Mouse (Mus musculus) heart, embryonic 10.5 days (tissue): ENCODE measurements at regions not wholly inside any gene's neighbourhood (a gene's known extent, or its start where the extent isn't known, plus 50 kb on each side); places are given as distances from the start of the nearest gene placed in this dataset.
"Not testable (repeated sequence)": the region's sequence is repeated elsewhere in the genome, so short reads cannot be mapped to it uniquely, and the experiment has no call there.

ENCODE experiments used
- DNase-seq: peaks from one replicate; pipeline ENCODE4 v3.0.0-alpha.2; 2017; ENCODE audit warnings: low spot score
- H3K27ac ChIP-seq: fragments of 300-500 bp; sonication (generic); 2 replicates; pipeline ENCODE4 v1.5.1; 2016; ENCODE audit warnings: mild to moderate bottlenecking
- H3K27me3 ChIP-seq: fragments of 300-500 bp; sonication (generic); 2 replicates; pipeline ENCODE4 v1.6.1; 2016; ENCODE audit warnings: mild to moderate bottlenecking; ENCODE audit not compliant: poor library complexity, insufficient read depth, severe bottlenecking
- H3K36me3 ChIP-seq: fragments of 300-500 bp; sonication (generic); 2 replicates; pipeline ENCODE4 v1.6.1; 2016; ENCODE audit warnings: mild to moderate bottlenecking, moderate library complexity
- H3K4me1 ChIP-seq: fragments of 300-500 bp; sonication (generic); 2 replicates; pipeline ENCODE4 v1.6.1; 2016; ENCODE audit warnings: mild to moderate bottlenecking
- H3K4me3 ChIP-seq: fragments of 300-500 bp; sonication (generic); 2 replicates; pipeline ENCODE4 v1.5.1; 2016; ENCODE audit warnings: mild to moderate bottlenecking, moderate library complexity
- H3K9me3 ChIP-seq: fragments of 300-500 bp; sonication (generic); 2 replicates; pipeline ENCODE4 v1.6.1; 2016; ENCODE audit warnings: mild to moderate bottlenecking, moderate library complexity
- WGBS: fragments of 180-500 bp; shearing (Covaris S2); methylation state at CpG from one replicate; pipeline ENCODE4 v1.1.7; 2016; 5-methylcytosine and 5-hydroxymethylcytosine counted together

DNA sequence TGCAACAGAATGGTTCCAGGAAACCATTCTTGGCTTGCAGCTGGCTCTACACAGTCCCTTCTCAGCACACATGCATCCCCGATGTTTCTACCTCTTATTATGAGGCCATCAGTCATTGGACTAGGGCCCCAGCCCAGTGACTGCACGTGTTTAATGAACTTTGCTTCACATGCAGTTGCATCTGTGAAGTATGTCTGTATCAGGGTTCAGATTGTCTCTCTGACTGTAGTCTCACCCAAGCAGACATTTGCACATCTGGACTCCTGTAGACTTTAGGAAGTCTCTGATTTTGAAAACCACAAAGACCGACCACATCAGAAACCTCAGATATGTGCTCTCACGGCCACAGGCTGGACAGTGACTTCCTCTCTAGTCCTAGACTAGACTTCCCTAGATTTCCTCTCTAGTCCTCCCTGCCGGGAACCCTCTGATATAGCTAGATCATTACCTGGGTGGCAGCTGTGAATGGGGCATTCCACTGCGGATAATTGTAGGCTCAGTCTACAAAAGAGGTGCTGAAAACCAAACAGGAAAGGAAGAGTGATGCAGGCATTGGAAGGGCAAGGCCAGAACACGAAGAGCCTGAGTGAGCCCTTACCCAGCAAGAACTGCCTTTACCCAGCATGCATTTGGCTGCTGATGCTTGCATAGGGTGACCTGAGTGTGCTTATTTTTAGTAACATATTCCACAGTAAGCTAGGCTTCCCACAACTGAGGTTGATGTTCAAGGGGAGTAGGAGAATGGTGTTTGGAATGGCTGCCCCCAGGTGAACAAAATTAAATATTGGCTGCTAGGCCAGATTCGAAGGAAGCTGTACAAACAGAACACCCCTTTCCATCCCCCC is 123.5 kb downstream of the Pmp22 start:
- no peak overlapping the region for H3K4me3 ChIP-seq
- H3K27ac ChIP-seq = no peak overlapping the region
- H3K4me1 ChIP-seq = 0 out of 2 replicates have a peak, but pooled peaks cover 3% of the 10 kb centered on the region
- no peak for DNase-seq
- no peaks in the 10 kb centered on the region for H3K36me3 ChIP-seq
- H3K9me3 ChIP-seq = no peaks in the 10 kb centered on the region
- WGBS = 71% methylated on average over 8 of the region's 8 CpGs
- no peaks in the 10 kb centered on the region; the same call in 1 of the 2 replicates for H3K27me3 ChIP-seq

DNA sequence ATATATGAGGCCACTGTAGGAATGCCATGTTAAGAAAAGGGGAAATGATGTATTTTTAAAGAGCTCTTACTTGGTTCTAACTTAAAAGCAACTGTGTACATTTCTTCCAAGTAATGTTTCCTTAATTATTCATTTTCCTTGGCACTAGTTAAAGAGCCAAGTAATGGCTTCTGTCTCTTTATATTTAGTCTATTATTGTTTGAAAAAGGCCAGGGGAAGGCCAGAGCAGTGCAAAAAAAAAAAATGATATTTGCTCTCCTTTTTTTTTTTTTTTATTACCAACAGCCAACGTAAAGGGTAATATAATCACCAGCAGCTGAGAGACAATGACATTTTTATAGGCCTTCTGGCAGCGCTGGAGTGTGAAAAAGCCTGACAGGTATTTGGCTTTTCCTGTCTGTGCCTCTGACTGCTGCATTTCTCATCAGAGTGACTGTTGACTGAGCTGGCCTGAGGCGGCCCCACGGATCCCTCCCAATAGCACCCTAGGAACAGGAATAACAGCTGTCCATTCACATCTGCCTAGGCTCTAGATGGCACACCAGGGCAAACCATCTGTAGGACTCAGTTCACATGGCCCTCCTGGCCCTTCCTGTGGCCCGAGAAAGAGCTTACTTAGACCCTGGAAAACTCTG is 124.3 kb downstream of the Pmp22 start:
- WGBS = 56% methylated on average over 5 of the region's 5 CpGs
- no peak for DNase-seq
- Histone ChIP-seq H3K9me3 (no peaks in the 10 kb centered on the region), H3K36me3 (no peaks in the 10 kb centered on the region), H3K27me3 (no peaks in the 10 kb centered on the region; the same call in 1 of the 2 replicates), H3K27ac (no peak overlapping the region), H3K4me3 (no peak overlapping the region), H3K4me1 (0 out of 2 replicates have a peak, but pooled peaks cover 3% of the 10 kb centered on the region)

- H3K27ac ChIP-seq = peak overlapping the region; percentile 30; the same call in 1 of the 2 replicates
- no peak for DNase-seq
- H3K4me3 ChIP-seq = no peak overlapping the region
- H3K4me1 ChIP-seq = peaks cover 13% of the 10 kb centered on the region; the same call in 1 of the 2 replicates
- no peaks in the 10 kb centered on the region for H3K27me3 ChIP-seq
- H3K36me3 ChIP-seq = no peaks in the 10 kb centered on the region
- no peaks in the 10 kb centered on the region for H3K9me3 ChIP-seq
- 53% methylated on average over 9 of the region's 9 CpGs for WGBS
Measured at GRCm38 (mm10) chr11:63264432-63265061, 135.8 kb downstream of the Pmp22 start.

- H3K36me3 ChIP-seq, DNase-seq, H3K27me3 ChIP-seq, H3K27ac ChIP-seq, H3K4me3 ChIP-seq, H3K9me3 ChIP-seq: not testable (repeated sequence)
- peaks cover 20% of the 10 kb centered on the region for H3K4me1 ChIP-seq
- 79% methylated on average over 2 of the region's 2 CpGs for WGBS
Measured at GRCm38 (mm10) chr11:63266290-63266689, 137.5 kb downstream of the Pmp22 start.

DNA sequence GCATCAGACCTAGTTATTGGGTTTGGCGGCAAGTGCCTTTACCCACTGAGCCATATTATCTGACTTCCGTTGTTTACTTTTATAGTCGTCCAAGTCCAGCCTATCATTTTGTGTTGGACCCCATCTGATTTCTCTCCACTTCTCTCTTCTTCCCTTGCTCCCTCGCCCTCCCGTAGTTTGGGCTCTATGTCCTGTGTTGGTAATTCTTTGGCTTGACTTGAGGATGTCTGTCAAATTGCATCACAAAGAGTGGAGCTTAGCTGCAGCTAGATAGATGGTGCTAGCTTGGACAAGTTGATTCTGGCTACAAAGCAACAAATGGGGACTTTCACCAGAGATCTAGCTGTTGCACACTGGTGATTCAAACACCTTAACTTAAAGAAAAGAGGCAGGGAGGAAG is 147.9 kb downstream of the Pmp22 start:
- WGBS = 79% methylated on average over 5 of the region's 5 CpGs
- Histone ChIP-seq H3K4me1 (no peaks in the 10 kb centered on the region), H3K4me3 (no peak overlapping the region), H3K27me3 (peaks cover 11% of the 10 kb centered on the region; the same call in 1 of the 2 replicates), H3K9me3 (no peaks in the 10 kb centered on the region), H3K27ac (no peak overlapping the region), H3K36me3 (no peaks in the 10 kb centered on the region)
- DNase-seq = no peak

DNA sequence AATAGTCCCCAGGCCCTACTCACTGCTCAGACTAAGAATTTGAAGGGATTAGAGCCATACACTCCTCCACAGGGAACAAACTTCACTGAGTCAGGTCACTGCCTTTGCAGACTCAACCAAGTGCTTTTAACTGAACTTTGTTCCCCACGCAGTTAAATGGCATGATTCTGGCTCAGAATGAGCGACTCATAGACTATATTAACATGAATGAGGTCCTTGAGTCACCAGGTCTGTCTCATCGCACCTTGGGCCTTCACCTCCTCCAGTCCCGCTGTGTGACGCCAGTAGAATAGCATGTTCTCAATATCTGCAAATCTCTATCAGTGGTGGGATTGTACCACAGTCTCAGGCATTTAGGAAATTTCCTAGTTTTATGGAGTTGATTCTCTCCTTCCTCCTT is 153.1 kb downstream of the Pmp22 start:
- 92% methylated on average over 5 of the region's 5 CpGs for WGBS
- peak; percentile 33 for DNase-seq
- Histone ChIP-seq H3K4me1 (no peaks in the 10 kb centered on the region), H3K4me3 (no peak overlapping the region), H3K36me3 (no peaks in the 10 kb centered on the region), H3K27ac (no peak overlapping the region), H3K27me3 (no peaks in the 10 kb centered on the region), H3K9me3 (no peaks in the 10 kb centered on the region)

DNA sequence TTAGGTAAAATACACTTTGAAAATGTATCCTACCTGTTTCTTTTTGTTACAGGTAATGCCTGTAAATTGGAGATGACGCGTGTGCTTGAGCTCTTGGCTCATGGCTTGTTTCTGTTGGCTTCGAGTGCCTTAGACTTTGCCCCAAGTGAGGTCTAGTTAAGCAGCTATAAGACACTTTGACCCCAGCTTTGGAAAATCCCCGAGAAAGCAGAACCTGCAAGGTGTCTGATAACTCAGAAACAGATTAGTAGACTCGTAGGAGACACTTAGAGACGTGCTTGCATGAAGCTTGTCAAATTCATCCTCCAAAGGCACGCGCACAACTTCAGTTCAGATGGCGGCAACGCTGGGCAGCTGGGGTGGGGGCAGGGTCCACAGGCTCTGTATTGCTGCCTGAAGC is 153.8 kb downstream of the Pmp22 start:
- Histone ChIP-seq H3K4me3 (no peak overlapping the region), H3K4me1 (0 out of 2 replicates have a peak, but pooled peaks cover 4% of the 10 kb centered on the region), H3K9me3 (no peaks in the 10 kb centered on the region), H3K36me3 (no peaks in the 10 kb centered on the region), H3K27me3 (no peaks in the 10 kb centered on the region), H3K27ac (no peak overlapping the region)
- WGBS = 72% methylated on average over 10 of the region's 10 CpGs
- no peak for DNase-seq

- 82% methylated on average over 2 of the region's 2 CpGs for WGBS
- no peaks in the 10 kb centered on the region for H3K36me3 ChIP-seq
- no peak overlapping the region for H3K4me3 ChIP-seq
- H3K9me3 ChIP-seq = no peaks in the 10 kb centered on the region
- H3K27me3 ChIP-seq = no peaks in the 10 kb centered on the region
- H3K4me1 ChIP-seq = 0 out of 2 replicates have a peak, but pooled peaks cover 6% of the 10 kb centered on the region
- H3K27ac ChIP-seq = no peak overlapping the region
- DNase-seq = no peak
Measured at GRCm38 (mm10) chr11:63286026-63286425, 157.2 kb downstream of the Pmp22 start.

DNA sequence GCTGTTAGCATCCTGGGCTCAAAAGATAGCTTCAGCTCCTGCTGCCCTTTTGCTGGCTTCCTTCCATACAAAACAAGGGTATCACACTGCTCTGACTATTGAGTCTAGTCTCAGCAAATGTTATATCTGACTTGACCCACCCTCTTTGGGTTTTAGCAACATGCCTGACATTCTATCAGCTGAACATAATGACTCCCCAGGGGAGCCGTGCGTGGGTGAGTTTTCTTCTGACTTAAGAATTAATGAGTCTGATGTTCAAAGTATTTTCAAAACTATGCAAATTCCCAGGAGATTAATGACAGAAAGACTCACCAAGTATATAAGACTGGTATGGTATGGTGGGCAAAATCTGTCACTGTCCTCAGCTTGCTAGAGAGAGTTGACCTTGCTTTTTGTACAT is 159.0 kb downstream of the Pmp22 start:
- H3K36me3 ChIP-seq = no peaks in the 10 kb centered on the region
- WGBS = 58% methylated on average over 2 of the region's 2 CpGs
- no peak overlapping the region for H3K4me3 ChIP-seq
- no peaks in the 10 kb centered on the region for H3K27me3 ChIP-seq
- H3K9me3 ChIP-seq = no peaks in the 10 kb centered on the region
- 0 out of 2 replicates have a peak, but pooled peaks cover 6% of the 10 kb centered on the region for H3K4me1 ChIP-seq
- DNase-seq = no peak
- H3K27ac ChIP-seq = no peak overlapping the region

DNA sequence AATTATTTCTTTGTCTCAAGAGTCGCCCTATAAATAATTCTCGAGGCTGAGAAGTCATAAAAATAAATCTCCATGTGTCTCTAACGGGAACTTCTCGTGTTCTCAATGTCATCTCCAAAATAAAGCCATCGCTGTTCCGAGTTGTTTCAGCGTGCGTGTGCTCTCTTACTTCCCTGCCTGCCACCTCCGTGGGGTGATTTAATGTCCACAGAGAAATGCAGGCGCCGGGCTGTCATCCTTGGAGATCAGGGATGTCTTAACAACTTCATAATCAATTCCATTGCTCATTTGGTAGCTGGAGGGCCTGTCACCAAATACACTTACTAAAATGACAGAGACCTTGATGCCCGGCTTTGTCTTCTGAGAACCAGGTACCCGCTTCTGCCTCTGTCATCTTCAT is 161.8 kb downstream of the Pmp22 start:
- no peak for DNase-seq
- WGBS = 89% methylated on average over 13 of the region's 13 CpGs
- H3K36me3 ChIP-seq = no peaks in the 10 kb centered on the region
- H3K9me3 ChIP-seq = no peaks in the 10 kb centered on the region
- 0 out of 2 replicates have a peak, but pooled peaks cover 6% of the 10 kb centered on the region for H3K4me1 ChIP-seq
- H3K27ac ChIP-seq = no peak overlapping the region
- H3K4me3 ChIP-seq = no peak overlapping the region
- H3K27me3 ChIP-seq = no peaks in the 10 kb centered on the region

GRCm38 (mm10) chr11:63293485-63293884 is 164.7 kb downstream of the Pmp22 start:
- H3K4me1 ChIP-seq = no peaks in the 10 kb centered on the region
- H3K27me3 ChIP-seq = no peaks in the 10 kb centered on the region
- H3K27ac ChIP-seq = no peak overlapping the region
- DNase-seq = peak; percentile 54
- no peak overlapping the region for H3K4me3 ChIP-seq
- no peaks in the 10 kb centered on the region for H3K36me3 ChIP-seq
- 69% methylated on average over 4 of the region's 4 CpGs for WGBS
- no peaks in the 10 kb centered on the region for H3K9me3 ChIP-seq

DNA sequence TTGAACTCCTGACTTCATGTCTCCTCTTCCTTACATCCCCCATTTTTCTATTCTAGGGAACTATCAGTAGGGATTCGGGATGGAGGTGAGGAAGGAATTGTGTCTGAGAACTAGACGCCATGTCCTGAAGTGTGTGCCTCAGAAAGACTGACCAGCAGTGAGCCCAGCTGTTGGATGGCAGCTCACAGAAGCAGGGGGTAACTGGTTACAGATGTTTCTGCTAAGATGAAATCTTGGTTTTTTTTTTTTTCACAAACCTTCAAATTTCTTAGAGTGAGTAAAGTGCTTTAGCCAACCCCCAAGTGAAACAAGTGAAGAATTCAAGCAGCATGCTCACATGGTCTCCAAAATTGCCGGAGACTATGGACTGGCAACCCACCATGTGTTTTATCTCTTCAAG is 165.7 kb downstream of the Pmp22 start:
- no peaks in the 10 kb centered on the region for H3K36me3 ChIP-seq
- no peak for DNase-seq
- no peaks in the 10 kb centered on the region for H3K4me1 ChIP-seq
- no peaks in the 10 kb centered on the region for H3K9me3 ChIP-seq
- WGBS = 72% methylated on average over 3 of the region's 3 CpGs
- no peak overlapping the region for H3K27ac ChIP-seq
- H3K4me3 ChIP-seq = no peak overlapping the region
- no peaks in the 10 kb centered on the region for H3K27me3 ChIP-seq

GRCm38 (mm10) chr11:63296476-63296875 is 167.7 kb downstream of the Pmp22 start:
- H3K9me3 ChIP-seq = no peaks in the 10 kb centered on the region
- no peaks in the 10 kb centered on the region for H3K36me3 ChIP-seq
- H3K4me1 ChIP-seq = no peaks in the 10 kb centered on the region
- no peak overlapping the region for H3K27ac ChIP-seq
- no peak overlapping the region for H3K4me3 ChIP-seq
- 89% methylated on average over 3 of the region's 3 CpGs for whole genome bisulfite sequencing
- peak; percentile 31 for DNase-seq
- no peaks in the 10 kb centered on the region for H3K27me3 ChIP-seq
